Mouse (Mus musculus): ENCODE measurements at regions not wholly inside any gene's neighbourhood (a gene's known extent, or its start where the extent isn't known, plus 50 kb on each side); places are given as distances from the start of the nearest gene placed in this dataset.

- Histone ChIP-seq H3K4me3 (ENCODE audit: insufficient read depth, low read length) (no peak overlapping the region), H3K27ac (ENCODE audit: insufficient read depth, low read length) (no peak overlapping the region), H3K4me1 (ENCODE audit: control insufficient read depth, insufficient read depth, low read length) (no peaks in the 10 kb centered on the region)
- TF ChIP-seq POLR2A (IDR thresholded peaks at IDR 0.05; ENCODE audit: extremely low read depth, insufficient read depth, low read length): no peak
- no peak for TF ChIP-seq CTCF (IDR thresholded peaks at IDR 0.05; ENCODE audit: extremely low read depth, insufficient read depth, low read length)
These were observed 186.2 kb upstream of the Gm9833 start for GRCm38 (mm10) chr3:9901663-9902062.

- Histone ChIP-seq H3K4me1 (ENCODE audit: control insufficient read depth, insufficient read depth, low read length) (no peaks in the 10 kb centered on the region), H3K27ac (ENCODE audit: insufficient read depth, low read length) (no peak overlapping the region), H3K4me3 (ENCODE audit: insufficient read depth, low read length) (no peak overlapping the region)
- no peak for TF ChIP-seq CTCF (IDR thresholded peaks at IDR 0.05; ENCODE audit: extremely low read depth, insufficient read depth, low read length)
- no peak for TF ChIP-seq POLR2A (IDR thresholded peaks at IDR 0.05; ENCODE audit: extremely low read depth, insufficient read depth, low read length)
These were observed 174.6 kb upstream of the Gm9833 start for GRCm38 (mm10) chr3:9913357-9913756.

- TF ChIP-seq CTCF (IDR thresholded peaks at IDR 0.05; ENCODE audit: extremely low read depth, insufficient read depth, low read length) (no peak), POLR2A (IDR thresholded peaks at IDR 0.05; ENCODE audit: extremely low read depth, insufficient read depth, low read length) (no peak)
- no peak overlapping the region for H3K27ac ChIP-seq (ENCODE audit: insufficient read depth, low read length)
- no peak overlapping the region for H3K4me3 ChIP-seq (ENCODE audit: insufficient read depth, low read length)
- no peaks in the 10 kb centered on the region for H3K4me1 ChIP-seq (ENCODE audit: control insufficient read depth, insufficient read depth, low read length)
These were observed 171.3 kb upstream of the Gm9833 start for GRCm38 (mm10) chr3:9916538-9917106.

GRCm38 (mm10) chr3:9920331-9920730 is 167.6 kb upstream of the Gm9833 start:
- no peak for TF ChIP-seq POLR2A (IDR thresholded peaks at IDR 0.05; ENCODE audit: extremely low read depth, insufficient read depth, low read length)
- no peak for TF ChIP-seq CTCF (IDR thresholded peaks at IDR 0.05; ENCODE audit: extremely low read depth, insufficient read depth, low read length)
- Histone ChIP-seq H3K4me3 (ENCODE audit: insufficient read depth, low read length) (no peak overlapping the region), H3K27ac (ENCODE audit: insufficient read depth, low read length) (no peak overlapping the region), H3K4me1 (ENCODE audit: control insufficient read depth, insufficient read depth, low read length) (no peaks in the 10 kb centered on the region)

GRCm38 (mm10) chr3:9921730-9922129 is 166.2 kb upstream of the Gm9833 start:
- H3K4me1 ChIP-seq (ENCODE audit: control insufficient read depth, insufficient read depth, low read length): no peaks in the 10 kb centered on the region
- H3K4me3 ChIP-seq (ENCODE audit: insufficient read depth, low read length): no peak overlapping the region
- TF ChIP-seq POLR2A (IDR thresholded peaks at IDR 0.05; ENCODE audit: extremely low read depth, insufficient read depth, low read length): no peak
- no peak for TF ChIP-seq CTCF (IDR thresholded peaks at IDR 0.05; ENCODE audit: extremely low read depth, insufficient read depth, low read length)
- no peak overlapping the region for H3K27ac ChIP-seq (ENCODE audit: insufficient read depth, low read length)

- Histone ChIP-seq H3K27ac (ENCODE audit: insufficient read depth, low read length) (no peak overlapping the region), H3K4me1 (ENCODE audit: control insufficient read depth, insufficient read depth, low read length) (no peaks in the 10 kb centered on the region), H3K4me3 (ENCODE audit: insufficient read depth, low read length) (no peak overlapping the region)
- no peak for TF ChIP-seq CTCF (IDR thresholded peaks at IDR 0.05; ENCODE audit: extremely low read depth, insufficient read depth, low read length)
- TF ChIP-seq POLR2A (IDR thresholded peaks at IDR 0.05; ENCODE audit: extremely low read depth, insufficient read depth, low read length): no peak
These were observed 165.3 kb upstream of the Gm9833 start for GRCm38 (mm10) chr3:9922541-9923046.

GRCm38 (mm10) chr3:9924630-9925029 is 163.3 kb upstream of the Gm9833 start:
- no peak overlapping the region for H3K27ac ChIP-seq (ENCODE audit: insufficient read depth, low read length)
- no peak overlapping the region for H3K4me3 ChIP-seq (ENCODE audit: insufficient read depth, low read length)
- no peaks in the 10 kb centered on the region for H3K4me1 ChIP-seq (ENCODE audit: control insufficient read depth, insufficient read depth, low read length)
- TF ChIP-seq CTCF (IDR thresholded peaks at IDR 0.05; ENCODE audit: extremely low read depth, insufficient read depth, low read length) (no peak), POLR2A (IDR thresholded peaks at IDR 0.05; ENCODE audit: extremely low read depth, insufficient read depth, low read length) (no peak)

GRCm38 (mm10) chr3:9936853-9937441 is 151.0 kb upstream of the Gm9833 start:
- TF ChIP-seq CTCF (IDR thresholded peaks at IDR 0.05; ENCODE audit: extremely low read depth, insufficient read depth, low read length) (no peak), POLR2A (IDR thresholded peaks at IDR 0.05; ENCODE audit: extremely low read depth, insufficient read depth, low read length) (no peak)
- H3K4me1 ChIP-seq (ENCODE audit: control insufficient read depth, insufficient read depth, low read length): no peaks in the 10 kb centered on the region
- no peak overlapping the region for H3K4me3 ChIP-seq (ENCODE audit: insufficient read depth, low read length)
- H3K27ac ChIP-seq (ENCODE audit: insufficient read depth, low read length): no peak overlapping the region

GRCm38 (mm10) chr3:9938651-9939050 is 149.3 kb upstream of the Gm9833 start:
- H3K4me1 ChIP-seq (ENCODE audit: control insufficient read depth, insufficient read depth, low read length): no peaks in the 10 kb centered on the region
- no peak overlapping the region for H3K4me3 ChIP-seq (ENCODE audit: insufficient read depth, low read length)
- TF ChIP-seq POLR2A (IDR thresholded peaks at IDR 0.05; ENCODE audit: extremely low read depth, insufficient read depth, low read length) (no peak), CTCF (IDR thresholded peaks at IDR 0.05; ENCODE audit: extremely low read depth, insufficient read depth, low read length) (no peak)
- no peak overlapping the region for H3K27ac ChIP-seq (ENCODE audit: insufficient read depth, low read length)

GRCm38 (mm10) chr3:9942631-9943030 is 145.3 kb upstream of the Gm9833 start:
- no peak overlapping the region for H3K27ac ChIP-seq (ENCODE audit: insufficient read depth, low read length)
- no peak overlapping the region for H3K4me3 ChIP-seq (ENCODE audit: insufficient read depth, low read length)
- H3K4me1 ChIP-seq (ENCODE audit: control insufficient read depth, insufficient read depth, low read length): no peaks in the 10 kb centered on the region
- TF ChIP-seq CTCF (IDR thresholded peaks at IDR 0.05; ENCODE audit: extremely low read depth, insufficient read depth, low read length) (no peak), POLR2A (IDR thresholded peaks at IDR 0.05; ENCODE audit: extremely low read depth, insufficient read depth, low read length) (no peak)
